Mouse (Mus musculus): ENCODE results near the gene Tmem196. TPM values are rescaled to one million over a fixed set of nuclear protein-coding genes. Genes with fewer than 3 reads are reported as not detected.

The Tmem196 gene
- polyA plus RNA-seq (2015; fragmentation: Nextera tagmentation; extraction: Ambion mirVana), result 1.8 and 2.0 TPM in 2 replicates

DNA sequence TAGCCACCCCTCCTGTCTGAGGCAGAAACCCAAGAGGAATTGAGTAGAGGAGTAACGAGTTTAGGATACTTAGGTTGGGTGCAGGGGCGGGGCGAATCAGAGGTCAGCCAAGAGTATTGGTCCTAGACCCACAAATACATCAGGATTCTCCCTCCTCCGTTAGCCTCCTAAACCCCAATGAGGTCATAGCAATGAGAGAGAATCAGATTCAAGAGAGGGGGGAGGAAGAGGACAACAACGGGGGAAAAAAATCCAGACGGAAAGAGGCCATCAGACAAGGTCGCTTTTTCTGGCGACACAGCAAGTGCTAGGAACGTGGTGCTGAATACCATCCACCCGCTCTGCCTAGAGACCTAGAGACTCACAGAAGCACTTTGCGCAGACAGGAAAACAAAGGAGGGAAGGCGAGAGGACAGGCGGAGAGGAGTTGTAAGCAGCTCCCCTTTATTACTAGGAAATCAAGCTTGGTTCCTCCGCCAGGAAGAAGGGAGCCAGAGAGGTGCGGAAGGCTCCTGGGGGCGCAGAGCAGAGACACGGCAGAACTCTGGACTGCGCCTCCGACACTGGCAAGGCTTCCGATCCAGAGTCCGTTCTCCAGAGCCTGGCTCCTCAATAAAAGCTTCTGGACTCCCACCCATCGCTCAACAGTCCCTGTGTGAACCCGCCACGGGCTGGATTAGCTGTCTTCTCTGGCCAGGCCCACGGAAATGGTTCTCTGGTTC, at the start of gene Tmem196:
TSS of gene Tmem196 (plus strand) at position 234 of the 722 bp plus-strand sequence.
- Histone ChIP-seq H3K9me3 (ENCODE audit: control insufficient read depth, low read length) (no peaks in the 10 kb centered on the region), H3K4me1 (ENCODE audit: control insufficient read depth, insufficient read depth, low read length) (no peaks in the 10 kb centered on the region), H3K27ac (ENCODE audit: low read length) (no peak within 1 kb of the TSS; the same call in 1 of the 2 replicates), H3K4me3 (ENCODE audit: low read length) (peak within 1 kb of the TSS; percentile 50), H3K4me2 (ENCODE audit: low read depth, low read length) (peak within 1 kb of the TSS; percentile 77), H3K27me3 (replicated peaks; ENCODE audit: control insufficient read depth, insufficient read depth, low read length) (0 out of 2 replicates have a peak, but pooled peaks cover 2% of the 10 kb centered on the region), H3K9ac (ENCODE audit: low read depth, low read length) (peak within 1 kb of the TSS; percentile 54), H3K36me3 (ENCODE audit: control insufficient read depth, insufficient read depth, low read length) (no peaks in the 10 kb centered on the region)
- WGBS, result 4% methylated on average over 25 of the region's 25 CpGs
- peak; percentile 79; the same call in 1 of the 2 replicates for ATAC-seq

DNA sequence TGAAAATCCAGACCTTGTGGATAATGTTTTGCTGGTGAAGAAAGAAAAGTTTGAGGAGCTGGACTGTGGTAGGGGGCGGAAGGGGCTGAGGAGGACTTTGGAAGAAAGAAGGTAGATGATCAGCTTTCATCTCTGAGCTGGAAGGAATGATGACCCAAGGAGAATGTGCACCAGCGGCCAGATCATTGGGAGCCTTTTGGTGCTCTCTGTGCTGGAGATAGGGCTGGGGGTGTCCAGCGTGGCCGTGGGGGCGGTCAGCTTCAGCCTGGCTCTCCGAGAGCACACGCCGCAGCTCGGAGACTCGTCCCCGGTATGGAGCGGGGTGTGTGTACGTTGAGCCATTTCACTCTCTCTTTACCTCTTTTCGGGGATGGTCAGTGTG, 680 bp downstream of the Tmem196 start:
- H3K9ac ChIP-seq (ENCODE audit: low read depth, low read length), result peak overlapping the region; percentile 54
- peak overlapping the region; percentile 50 for H3K4me3 ChIP-seq (ENCODE audit: low read length)
- ATAC-seq, result peak; percentile 60
- no peak overlapping the region for H3K27ac ChIP-seq (ENCODE audit: low read length)
- no peaks in the 10 kb centered on the region for H3K4me1 ChIP-seq (ENCODE audit: control insufficient read depth, insufficient read depth, low read length)
- H3K27me3 ChIP-seq (replicated peaks; ENCODE audit: control insufficient read depth, insufficient read depth, low read length), result 0 out of 2 replicates have a peak, but pooled peaks cover 2% of the 10 kb centered on the region
- H3K9me3 ChIP-seq (ENCODE audit: control insufficient read depth, low read length), result no peaks in the 10 kb centered on the region
- WGBS, result 3% methylated on average over 14 of the region's 14 CpGs
- peak overlapping the region; percentile 77 for H3K4me2 ChIP-seq (ENCODE audit: low read depth, low read length)
- H3K36me3 ChIP-seq (ENCODE audit: control insufficient read depth, insufficient read depth, low read length), result no peaks in the 10 kb centered on the region

DNA sequence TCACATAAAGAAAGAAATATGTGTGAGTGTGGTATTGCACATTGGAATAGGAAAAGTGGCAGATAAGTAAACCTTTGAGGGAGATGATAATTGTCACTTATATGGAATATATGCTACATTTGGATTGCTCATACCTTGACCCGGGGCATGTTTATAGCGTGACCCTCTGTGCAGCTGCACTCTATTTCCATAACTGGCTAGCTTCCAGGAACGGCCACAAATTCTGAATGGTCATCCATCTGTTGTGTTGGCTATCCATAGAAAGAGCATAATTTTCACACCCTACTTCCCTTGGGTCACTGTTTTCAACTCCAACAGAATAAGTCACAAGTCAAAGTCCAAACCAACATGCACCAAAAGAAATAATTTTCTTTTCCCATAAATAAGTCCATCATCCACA, 11.4 kb downstream of the Tmem196 start:
- no peaks in the 10 kb centered on the region for H3K27me3 ChIP-seq (replicated peaks; ENCODE audit: control insufficient read depth, insufficient read depth, low read length)
- 72% methylated on average over 3 of the region's 3 CpGs for WGBS
- H3K4me1 ChIP-seq (ENCODE audit: control insufficient read depth, insufficient read depth, low read length), result no peaks in the 10 kb centered on the region
- H3K9me3 ChIP-seq (ENCODE audit: control insufficient read depth, low read length), result no peaks in the 10 kb centered on the region
- no peaks in the 10 kb centered on the region for H3K36me3 ChIP-seq (ENCODE audit: control insufficient read depth, insufficient read depth, low read length)
- H3K4me2 ChIP-seq (ENCODE audit: low read depth, low read length), result no peak overlapping the region
- H3K9ac ChIP-seq (ENCODE audit: low read depth, low read length), result no peak overlapping the region
- H3K4me3 ChIP-seq (ENCODE audit: low read length), result no peak overlapping the region
- no peak for ATAC-seq
- H3K27ac ChIP-seq (ENCODE audit: low read length), result no peak overlapping the region

DNA sequence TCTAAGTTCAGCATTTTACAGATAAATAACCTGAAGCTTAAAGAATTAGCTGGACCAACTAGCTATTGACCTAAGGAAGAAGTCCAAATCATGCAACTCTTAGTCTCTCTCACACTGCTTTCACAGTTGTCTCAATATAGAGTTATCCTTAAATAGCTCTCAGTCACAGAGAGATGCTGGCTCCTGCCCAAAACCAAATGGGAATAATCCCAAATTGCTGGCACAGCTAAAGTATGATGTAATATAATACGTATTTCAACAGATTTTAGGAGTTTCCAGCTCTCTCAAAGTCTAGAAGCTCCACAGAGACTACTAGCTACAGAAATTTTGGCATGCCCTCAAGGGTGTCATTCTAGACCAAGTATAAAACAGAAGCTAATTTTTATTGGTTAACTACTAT, 15.1 kb downstream of the Tmem196 start:
- Histone ChIP-seq H3K9ac (ENCODE audit: low read depth, low read length) (no peak overlapping the region), H3K4me2 (ENCODE audit: low read depth, low read length) (no peak overlapping the region), H3K4me1 (ENCODE audit: control insufficient read depth, insufficient read depth, low read length) (no peaks in the 10 kb centered on the region), H3K27me3 (replicated peaks; ENCODE audit: control insufficient read depth, insufficient read depth, low read length) (no peaks in the 10 kb centered on the region), H3K27ac (ENCODE audit: low read length) (no peak overlapping the region), H3K36me3 (ENCODE audit: control insufficient read depth, insufficient read depth, low read length) (no peaks in the 10 kb centered on the region), H3K9me3 (ENCODE audit: control insufficient read depth, low read length) (no peaks in the 10 kb centered on the region), H3K4me3 (ENCODE audit: low read length) (no peak overlapping the region)
- no peak for ATAC-seq
- 47% methylated on average over 1 of the region's 1 CpGs for WGBS

DNA sequence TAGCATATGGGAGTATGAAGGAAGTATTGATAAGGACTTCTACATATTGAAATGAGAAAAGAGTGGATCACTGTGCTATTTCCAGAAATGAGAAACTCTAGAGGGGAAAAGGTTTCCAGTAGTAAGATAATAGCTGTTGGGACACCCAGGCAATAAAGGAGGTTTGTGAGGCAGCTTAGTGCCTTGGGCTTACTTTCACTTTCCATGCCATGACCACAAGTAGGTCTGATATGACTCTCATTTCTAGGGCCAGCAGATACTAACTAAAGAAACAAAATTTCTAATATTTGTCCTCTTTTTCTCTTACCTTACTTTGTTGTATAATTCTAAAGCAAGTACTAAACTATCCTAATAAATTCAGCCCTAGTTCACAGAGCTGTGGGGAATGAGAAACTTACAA, 19.8 kb downstream of the Tmem196 start:
- no peak for ATAC-seq
- Histone ChIP-seq H3K36me3 (ENCODE audit: control insufficient read depth, insufficient read depth, low read length) (no peaks in the 10 kb centered on the region), H3K9ac (ENCODE audit: low read depth, low read length) (no peak overlapping the region), H3K4me3 (ENCODE audit: low read length) (no peak overlapping the region), H3K4me2 (ENCODE audit: low read depth, low read length) (no peak overlapping the region), H3K9me3 (ENCODE audit: control insufficient read depth, low read length) (no peaks in the 10 kb centered on the region), H3K27ac (ENCODE audit: low read length) (no peak overlapping the region), H3K27me3 (replicated peaks; ENCODE audit: control insufficient read depth, insufficient read depth, low read length) (no peaks in the 10 kb centered on the region), H3K4me1 (ENCODE audit: control insufficient read depth, insufficient read depth, low read length) (no peaks in the 10 kb centered on the region)

DNA sequence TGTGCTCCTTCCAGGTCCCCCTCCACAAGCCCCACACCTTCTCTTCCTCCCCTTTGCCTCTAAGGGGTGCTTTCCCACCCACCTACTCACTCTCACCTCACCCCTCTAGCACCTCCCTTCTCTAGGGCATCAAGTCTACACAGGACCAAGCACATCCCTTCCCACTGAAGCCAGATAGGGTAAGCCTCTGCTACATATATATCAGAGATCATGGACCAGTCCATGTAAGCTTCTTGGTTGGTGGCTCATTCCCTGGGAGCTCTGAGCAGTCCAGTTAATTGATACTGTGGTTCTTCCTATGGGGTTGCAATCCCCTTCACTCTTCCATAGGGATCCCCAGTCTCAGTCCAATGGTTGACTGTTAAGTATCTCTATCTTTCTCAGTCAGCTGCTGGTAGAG, 24.4 kb downstream of the Tmem196 start:
- Histone ChIP-seq H3K27me3 (replicated peaks; ENCODE audit: control insufficient read depth, insufficient read depth, low read length) (no peaks in the 10 kb centered on the region), H3K4me2 (ENCODE audit: low read depth, low read length) (no peak overlapping the region), H3K36me3 (ENCODE audit: control insufficient read depth, insufficient read depth, low read length) (no peaks in the 10 kb centered on the region), H3K4me1 (ENCODE audit: control insufficient read depth, insufficient read depth, low read length) (no peaks in the 10 kb centered on the region), H3K9me3 (ENCODE audit: control insufficient read depth, low read length) (no peaks in the 10 kb centered on the region), H3K4me3 (ENCODE audit: low read length) (no peak overlapping the region), H3K9ac (ENCODE audit: low read depth, low read length) (no peak overlapping the region), H3K27ac (ENCODE audit: low read length) (no peak overlapping the region)
- ATAC-seq, result no peak

DNA sequence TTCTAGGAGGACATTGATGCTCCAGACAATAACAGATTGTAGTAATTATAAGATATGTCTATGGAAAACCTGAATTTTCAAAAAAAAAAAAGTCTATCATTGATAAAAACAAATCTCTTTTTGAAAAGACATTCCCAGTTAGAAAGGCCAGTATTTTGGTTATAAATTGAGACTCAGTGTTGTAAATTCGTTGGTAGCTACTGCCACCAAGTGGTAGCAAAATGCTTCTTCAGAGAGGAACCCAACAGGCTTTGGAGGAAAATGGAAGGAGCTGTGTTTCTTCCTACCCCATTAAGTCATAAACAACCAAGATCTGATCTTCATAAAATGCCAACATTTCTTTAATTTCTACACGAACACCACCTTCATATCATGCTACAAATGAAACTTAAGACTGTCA, 36.1 kb downstream of the Tmem196 start:
- Histone ChIP-seq H3K4me3 (ENCODE audit: low read length) (no peak overlapping the region), H3K4me1 (ENCODE audit: control insufficient read depth, insufficient read depth, low read length) (no peaks in the 10 kb centered on the region), H3K4me2 (ENCODE audit: low read depth, low read length) (no peak overlapping the region), H3K36me3 (ENCODE audit: control insufficient read depth, insufficient read depth, low read length) (no peaks in the 10 kb centered on the region), H3K9ac (ENCODE audit: low read depth, low read length) (no peak overlapping the region), H3K27me3 (replicated peaks; ENCODE audit: control insufficient read depth, insufficient read depth, low read length) (no peaks in the 10 kb centered on the region), H3K9me3 (ENCODE audit: control insufficient read depth, low read length) (no peaks in the 10 kb centered on the region), H3K27ac (ENCODE audit: low read length) (no peak overlapping the region)
- ATAC-seq, result no peak
- WGBS, result 0% methylated on average over 2 of the region's 2 CpGs

DNA sequence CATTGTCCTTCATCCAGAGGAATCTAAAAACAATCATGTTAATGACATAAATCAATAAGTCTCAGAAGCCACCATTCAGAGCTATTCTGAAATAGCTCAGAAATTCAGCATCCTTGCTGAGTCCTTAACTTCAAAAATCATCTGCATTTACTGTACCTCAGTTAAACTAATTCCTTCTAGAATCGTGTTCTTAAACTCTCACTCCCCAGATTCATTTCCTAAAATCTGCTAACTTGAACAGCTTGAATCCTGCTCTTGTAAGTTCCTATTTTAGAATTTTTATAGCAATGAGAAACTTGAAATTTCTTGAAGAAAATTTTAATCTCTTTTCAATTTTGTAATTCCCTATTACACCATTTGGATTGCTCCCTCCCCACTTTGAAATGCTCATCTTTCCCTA, 52.6 kb downstream of the Tmem196 start:
- no peak overlapping the region for H3K4me2 ChIP-seq (ENCODE audit: low read depth, low read length)
- no peak overlapping the region for H3K9ac ChIP-seq (ENCODE audit: low read depth, low read length)
- no peak overlapping the region for H3K27ac ChIP-seq (ENCODE audit: low read length)
- ATAC-seq, result no peak
- H3K27me3 ChIP-seq (replicated peaks; ENCODE audit: control insufficient read depth, insufficient read depth, low read length), result no peaks in the 10 kb centered on the region
- H3K9me3 ChIP-seq (ENCODE audit: control insufficient read depth, low read length), result no peaks in the 10 kb centered on the region
- no peaks in the 10 kb centered on the region for H3K4me1 ChIP-seq (ENCODE audit: control insufficient read depth, insufficient read depth, low read length)
- H3K4me3 ChIP-seq (ENCODE audit: low read length), result no peak overlapping the region
- WGBS, result 75% methylated on average over 1 of the region's 1 CpGs
- H3K36me3 ChIP-seq (ENCODE audit: control insufficient read depth, insufficient read depth, low read length), result no peaks in the 10 kb centered on the region

DNA sequence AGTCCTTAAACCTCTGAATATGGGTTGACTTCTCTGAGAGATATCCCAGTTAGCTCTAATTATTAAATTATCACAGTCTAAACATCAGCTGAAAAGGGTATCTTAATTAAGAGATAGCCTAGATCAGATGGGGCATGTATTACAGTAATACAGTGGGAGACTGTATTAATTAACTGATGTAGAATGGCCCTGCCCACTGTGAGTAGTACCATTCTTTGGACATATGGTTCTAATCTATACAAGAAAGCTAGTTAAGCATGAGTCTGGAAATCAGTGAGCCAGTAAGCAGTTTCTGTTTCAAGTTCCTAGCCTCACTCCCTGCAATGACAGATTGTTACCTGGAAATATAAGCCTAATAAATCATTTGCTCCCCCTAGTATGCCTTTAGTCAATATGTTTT, 58.7 kb downstream of the Tmem196 start:
- ATAC-seq, result no peak
- Histone ChIP-seq H3K4me3 (ENCODE audit: low read length) (no peak overlapping the region), H3K27ac (ENCODE audit: low read length) (no peak overlapping the region), H3K9ac (ENCODE audit: low read depth, low read length) (no peak overlapping the region), H3K4me1 (ENCODE audit: control insufficient read depth, insufficient read depth, low read length) (no peaks in the 10 kb centered on the region), H3K4me2 (ENCODE audit: low read depth, low read length) (no peak overlapping the region), H3K27me3 (replicated peaks; ENCODE audit: control insufficient read depth, insufficient read depth, low read length) (no peaks in the 10 kb centered on the region), H3K9me3 (ENCODE audit: control insufficient read depth, low read length) (no peaks in the 10 kb centered on the region), H3K36me3 (ENCODE audit: control insufficient read depth, insufficient read depth, low read length) (no peaks in the 10 kb centered on the region)

DNA sequence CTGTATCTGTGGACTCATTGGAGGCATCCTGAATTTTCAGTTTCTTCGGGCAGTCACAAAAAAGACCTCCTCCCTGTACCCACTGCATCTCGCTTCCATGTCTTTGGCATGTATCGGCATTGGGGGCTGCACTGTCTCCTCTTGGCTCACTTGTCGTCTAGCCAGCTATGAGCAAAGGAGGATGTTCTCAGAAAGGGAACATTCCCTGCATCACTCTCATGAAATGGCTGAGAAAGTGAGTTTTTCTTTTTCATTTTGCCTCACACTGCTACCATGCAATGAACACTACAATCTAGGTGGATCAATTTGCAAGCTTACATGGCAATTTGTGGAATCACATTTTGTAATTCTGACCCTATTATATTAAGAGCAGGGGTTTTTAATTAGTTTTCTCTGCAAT, 69.1 kb downstream of the Tmem196 start:
- Histone ChIP-seq H3K4me1 (ENCODE audit: control insufficient read depth, insufficient read depth, low read length) (no peaks in the 10 kb centered on the region), H3K4me2 (ENCODE audit: low read depth, low read length) (no peak overlapping the region), H3K4me3 (ENCODE audit: low read length) (no peak overlapping the region), H3K9me3 (ENCODE audit: control insufficient read depth, low read length) (no peaks in the 10 kb centered on the region), H3K36me3 (ENCODE audit: control insufficient read depth, insufficient read depth, low read length) (no peaks in the 10 kb centered on the region), H3K27me3 (replicated peaks; ENCODE audit: control insufficient read depth, insufficient read depth, low read length) (no peaks in the 10 kb centered on the region), H3K27ac (ENCODE audit: low read length) (no peak overlapping the region), H3K9ac (ENCODE audit: low read depth, low read length) (no peak overlapping the region)
- no peak for ATAC-seq
- WGBS, result 74% methylated on average over 4 of the region's 4 CpGs

All from intestine, embryonic 16.5 days (tissue).